Mouse (Mus musculus): ENCODE measurements around the gene Twnk.
A peak's percentile ranks its signal among the peaks of the same experiment; 100 is the strongest.

The Twnk gene

DNA sequence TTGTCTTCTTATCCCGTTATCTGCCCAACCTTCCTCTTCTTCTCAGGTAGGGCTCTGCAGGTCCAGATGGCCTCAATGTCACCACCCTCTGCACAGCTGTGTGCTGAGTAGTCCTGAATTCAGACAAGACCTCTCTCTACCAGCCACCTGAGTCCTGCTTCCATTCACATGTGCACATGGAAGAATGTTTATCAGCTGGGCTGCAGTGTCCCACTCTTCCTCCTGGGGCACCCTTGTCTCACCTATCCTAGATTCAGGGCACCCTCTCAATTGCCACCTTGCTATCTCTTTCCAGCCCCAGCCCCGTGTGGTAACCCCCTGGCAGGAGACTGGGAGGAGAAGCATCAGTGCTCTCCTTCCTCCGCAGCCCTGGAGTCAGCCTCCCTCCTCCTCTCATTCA lies 3.2 kb upstream of the Twnk start:
- DNase-seq (ENCODE audit: low spot score in 2 of 2) = no peak

DNA sequence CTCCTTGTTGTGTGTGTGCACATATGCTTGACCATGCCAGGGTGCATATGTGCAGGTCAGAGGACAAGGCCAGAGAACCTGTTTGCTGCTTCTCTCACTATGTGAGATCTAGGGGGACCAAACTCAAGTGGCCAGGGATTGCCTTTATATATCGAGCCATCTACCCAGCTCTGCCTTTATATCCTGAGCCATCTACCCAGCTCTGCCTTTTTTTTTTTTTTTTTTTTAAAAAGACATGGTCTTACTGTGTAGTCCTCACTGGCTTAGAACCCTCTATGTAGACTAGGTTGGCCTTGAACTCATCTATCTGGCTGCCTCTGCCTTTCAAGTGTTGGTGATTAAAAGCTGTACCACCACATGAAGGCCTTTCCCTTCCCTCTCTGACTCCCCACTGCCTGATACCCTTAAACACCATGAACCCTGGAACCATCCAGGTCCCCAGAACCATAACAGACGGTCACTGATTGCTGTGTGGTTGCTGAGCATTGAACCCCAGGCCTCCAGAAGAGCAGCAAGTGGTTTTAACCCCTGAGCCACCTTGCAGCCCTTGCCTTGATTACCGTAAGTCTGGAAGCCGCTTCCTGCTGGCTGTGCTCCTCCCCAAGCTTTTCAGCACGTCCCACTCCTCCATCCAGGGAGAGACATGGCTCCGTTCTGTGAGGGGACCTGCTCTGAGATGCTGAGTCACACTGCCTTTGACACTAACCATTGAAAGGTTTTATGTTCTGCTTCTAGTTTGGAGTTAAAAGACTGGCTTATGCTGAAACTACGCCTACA lies 1.5 kb upstream of the Twnk start:
- no peak for DNase-seq (ENCODE audit: low spot score in 2 of 2)

DNA sequence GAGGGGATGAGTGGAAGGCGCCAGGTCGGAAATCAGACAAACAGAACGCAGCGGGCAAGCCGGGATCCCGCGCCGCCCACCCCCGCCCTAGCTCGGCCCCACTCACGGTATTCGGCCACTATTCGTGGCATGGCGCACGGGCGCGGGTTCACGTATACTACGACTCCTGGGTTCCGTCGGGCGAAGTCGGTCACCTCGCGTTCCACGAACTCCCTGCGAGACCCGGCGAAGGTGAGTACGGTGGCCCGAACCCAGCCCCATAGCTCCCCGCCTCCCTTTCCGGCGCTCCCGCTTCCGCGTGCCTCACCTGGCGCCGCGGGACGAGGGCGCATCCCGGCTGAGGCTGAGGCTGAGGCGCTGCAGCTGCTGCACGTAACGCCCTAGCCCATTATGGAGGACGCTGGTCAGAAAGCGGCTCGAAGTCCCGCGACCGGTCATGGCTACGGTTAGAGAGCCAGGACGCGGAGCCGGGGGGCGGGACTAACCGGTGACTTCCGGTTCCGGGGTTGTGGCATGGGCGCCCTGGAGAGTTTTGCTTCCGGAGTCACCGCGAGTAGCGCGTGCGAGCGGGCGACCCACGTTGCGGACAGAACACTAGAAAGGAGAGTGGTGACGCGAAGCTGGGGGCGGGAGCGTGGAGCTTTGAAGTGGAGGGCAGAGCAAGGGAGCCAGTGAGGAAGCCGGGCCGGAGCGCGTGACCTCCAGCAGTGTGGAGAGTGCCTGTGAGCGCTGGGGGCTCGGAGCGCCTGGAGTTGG lies 672 bp downstream of the Twnk start, which contains the start of gene Mrpl43:
Gene Mrpl43 (minus strand): TSS at position 486 of the 756 bp plus-strand sequence.
- DNase-seq (ENCODE audit: low spot score in 2 of 2) = peak; percentile 91 to 96

DNA sequence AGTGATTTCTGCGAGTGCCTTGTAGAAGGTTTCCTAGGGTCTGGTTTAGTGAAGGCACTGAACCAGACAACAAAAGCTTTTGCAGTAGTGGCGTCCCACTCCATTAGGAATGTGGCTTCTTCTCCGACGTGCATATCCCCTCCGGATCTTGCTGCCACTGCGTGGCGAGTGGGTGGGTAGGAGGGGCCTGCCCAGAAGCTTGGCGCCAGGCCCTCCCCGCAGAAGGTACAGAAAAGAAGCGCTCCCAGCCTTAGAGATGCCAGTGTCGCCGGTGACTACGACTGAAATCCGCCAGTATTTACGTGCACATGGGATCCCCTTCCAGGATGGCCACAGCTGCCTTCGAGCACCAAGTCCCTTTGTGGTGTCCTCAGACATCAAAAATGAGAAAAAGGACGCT lies 1.6 kb downstream of the Twnk start:
- no peak for DNase-seq (ENCODE audit: low spot score in 2 of 2)

DNA sequence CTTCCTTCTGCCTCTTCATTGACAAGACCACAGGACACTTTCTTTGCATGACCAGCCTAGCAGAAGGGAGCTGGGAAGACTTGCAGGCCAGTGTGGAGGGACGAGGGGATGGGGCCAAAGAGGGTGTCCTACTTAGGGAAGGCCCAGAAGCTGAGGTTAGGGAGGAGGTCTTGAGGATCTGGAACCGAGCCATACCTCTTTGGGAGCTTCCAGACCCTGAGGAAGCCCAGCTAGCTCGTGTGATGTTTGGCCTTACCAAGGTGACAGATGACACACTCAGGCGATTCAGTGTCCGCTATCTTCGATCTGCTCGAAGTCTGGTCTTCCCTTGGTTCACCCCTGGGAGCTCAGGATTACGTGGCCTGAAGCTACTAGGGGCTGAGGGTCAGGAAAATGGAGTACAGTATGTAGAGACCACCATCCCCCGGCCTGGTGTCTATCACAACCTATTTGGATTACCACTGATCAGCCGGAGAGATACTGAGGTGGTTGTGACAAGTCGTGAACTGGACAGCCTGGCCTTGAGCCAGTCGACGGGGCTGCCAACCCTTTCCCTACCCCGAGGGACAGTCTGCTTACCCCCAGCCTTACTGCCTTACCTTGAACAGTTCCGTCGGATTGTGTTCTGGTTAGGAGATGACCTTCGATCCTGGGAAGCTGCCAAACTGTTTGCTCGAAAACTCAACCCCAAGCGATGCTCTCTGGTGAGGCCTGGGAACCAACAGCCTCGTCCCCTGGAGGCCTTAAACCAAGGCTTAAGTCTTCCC lies 2.1 kb downstream of the Twnk start:
- no peak for DNase-seq (ENCODE audit: low spot score in 2 of 2)

DNA sequence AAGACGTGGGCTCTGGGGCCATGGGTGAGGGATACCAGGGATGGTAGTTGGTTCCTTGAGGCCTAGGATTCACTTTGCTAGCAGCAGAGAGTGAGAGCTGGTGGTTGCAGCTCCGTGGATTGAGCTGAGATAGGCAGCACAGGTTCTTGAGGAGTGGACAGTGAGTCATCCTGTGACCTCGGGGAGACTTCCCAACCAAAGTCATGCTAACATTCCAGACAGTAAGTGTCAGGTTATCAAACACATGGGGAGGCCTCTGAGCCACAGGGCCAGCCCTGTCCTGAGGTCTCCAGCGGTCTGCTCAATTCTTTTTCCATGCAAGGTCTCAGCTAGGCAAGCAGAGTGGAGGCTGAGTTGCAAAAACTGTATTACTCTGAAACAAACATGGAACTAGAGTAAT lies 5.2 kb downstream of the Twnk start:
- no peak for DNase-seq (ENCODE audit: low spot score in 2 of 2)

DNA sequence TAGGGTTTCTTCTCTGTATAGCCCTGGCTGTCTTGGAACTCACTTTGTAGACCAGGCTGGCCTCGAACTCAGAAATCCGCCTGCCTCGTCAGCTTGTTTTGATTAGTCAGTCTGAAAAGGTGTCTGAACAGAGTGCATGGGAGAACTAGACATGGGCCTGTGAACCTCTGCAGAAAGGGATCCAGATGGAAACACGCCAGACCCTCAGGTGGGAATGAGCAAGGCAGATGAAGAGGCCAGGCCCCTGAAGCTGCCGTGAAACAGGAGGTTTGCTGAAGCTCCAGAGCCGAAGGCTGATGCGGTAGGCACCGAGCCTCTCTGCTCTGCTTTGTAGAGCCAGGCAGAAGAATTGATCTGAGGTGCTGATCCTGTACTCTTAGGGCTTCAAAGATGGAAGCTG lies 6.8 kb downstream of the Twnk start:
- DNase-seq (ENCODE audit: low spot score in 2 of 2) = no peak

DNA sequence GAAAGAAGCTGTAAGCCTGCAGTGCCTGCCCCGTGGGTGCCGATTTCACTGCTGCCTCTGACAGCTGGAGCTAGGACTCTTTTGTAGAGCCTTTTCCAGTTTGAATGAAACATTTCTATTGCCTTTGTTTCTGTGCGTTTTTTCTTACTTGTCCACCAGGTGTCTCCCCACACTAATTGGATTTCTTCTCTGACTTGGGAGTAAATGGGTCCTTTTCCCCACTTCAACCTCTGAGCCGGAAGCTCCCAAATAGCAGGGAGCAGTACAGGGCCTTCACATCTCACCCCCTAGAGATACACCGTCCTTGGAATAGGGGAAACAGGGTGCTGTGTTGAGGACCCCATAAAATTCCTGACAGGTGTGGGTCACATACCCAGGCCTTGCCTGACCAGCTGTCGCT lies 7.2 kb downstream of the Twnk start:
- DNase-seq (ENCODE audit: low spot score in 2 of 2) = no peak

DNA sequence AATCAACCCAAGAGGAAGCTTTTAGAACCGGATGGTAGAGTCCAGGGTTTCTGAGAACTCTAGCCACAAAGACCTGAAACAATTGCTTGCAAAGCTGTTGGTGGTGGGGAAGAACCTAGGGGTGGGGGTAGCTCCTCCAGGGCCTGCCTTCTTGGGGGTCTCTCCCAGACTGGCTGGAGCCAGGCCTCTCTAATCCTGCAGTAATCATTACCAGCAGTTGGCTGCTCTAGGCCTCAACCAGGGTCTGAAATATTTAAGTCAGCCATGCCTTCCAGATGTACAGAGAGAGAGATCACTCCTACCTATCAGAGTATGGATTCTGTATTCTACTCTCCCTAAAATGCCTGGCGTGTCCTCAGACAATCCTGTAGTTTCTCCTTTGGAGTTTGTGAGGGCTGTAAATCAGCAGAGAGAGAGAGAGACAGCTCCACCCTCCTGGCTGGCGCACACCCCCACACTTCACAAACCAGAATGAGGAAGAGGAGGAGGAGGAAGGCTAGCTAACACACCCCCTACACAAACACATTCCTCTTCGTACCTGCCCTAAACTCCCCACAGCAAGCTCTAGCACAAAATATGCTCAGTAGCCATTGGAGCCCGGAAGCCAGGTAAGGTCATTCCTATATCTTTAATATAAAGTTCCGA lies 8.2 kb downstream of the Twnk start:
- no peak for DNase-seq (ENCODE audit: low spot score in 2 of 2)

DNA sequence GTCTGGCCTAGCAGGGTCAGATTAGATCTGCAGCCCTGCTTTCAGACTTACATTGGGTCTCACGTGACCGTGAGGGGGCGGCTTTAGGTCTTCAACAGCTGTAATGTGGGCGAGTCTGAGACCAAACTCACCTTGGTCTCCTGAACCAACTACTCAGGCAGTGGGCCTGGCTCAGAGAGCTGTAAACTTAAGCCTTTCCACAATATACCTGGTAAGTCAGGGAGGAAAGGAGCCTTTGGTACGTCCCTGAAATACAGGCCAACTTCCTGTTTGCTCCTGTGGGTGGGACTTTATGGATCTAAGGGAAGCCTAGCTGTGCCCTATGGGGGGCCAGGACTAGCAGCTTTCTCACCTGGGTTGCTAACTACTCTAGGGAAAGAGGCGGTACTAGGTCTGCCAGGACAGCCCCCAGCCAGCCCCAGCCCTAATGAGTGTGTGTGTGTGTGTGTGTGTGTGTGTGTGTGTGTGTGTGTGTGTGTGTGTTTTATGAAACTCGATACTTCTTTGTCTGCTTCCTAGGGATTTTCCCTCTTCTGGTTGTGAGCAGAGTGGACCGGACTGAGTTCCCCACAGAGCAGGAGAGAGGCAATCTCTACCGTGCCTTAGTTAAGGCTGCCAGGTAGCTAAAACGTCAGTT lies 9.0 kb downstream of the Twnk start, which contains the start of gene Lzts2:
Gene Lzts2 (plus strand): TSS at position 80 of the 637 bp plus-strand sequence.
- no peak for DNase-seq (ENCODE audit: low spot score in 2 of 2)

DNA sequence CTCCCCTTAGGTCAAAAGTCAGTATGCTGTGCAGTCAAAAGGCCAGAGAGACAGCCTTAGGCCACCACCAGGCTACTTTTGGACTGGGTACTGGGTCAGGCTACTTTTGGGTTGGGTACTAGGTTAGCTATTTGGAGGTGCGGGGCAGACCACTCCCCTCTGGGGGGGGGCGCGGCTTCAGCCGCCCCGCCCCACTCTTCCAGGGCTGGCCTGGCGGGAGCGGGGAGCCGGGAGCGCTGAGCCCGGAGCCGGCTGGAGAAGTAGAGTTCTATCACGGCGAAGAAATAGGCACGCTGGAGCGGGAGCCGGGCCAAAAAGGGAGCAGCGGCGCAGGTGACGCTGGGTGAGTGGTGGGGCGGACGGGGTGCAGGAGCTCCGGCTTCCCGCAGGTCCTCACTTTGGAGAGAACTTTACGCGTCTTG lies 9.5 kb downstream of the Twnk start:
- no peak for DNase-seq (ENCODE audit: low spot score in 2 of 2)

DNA sequence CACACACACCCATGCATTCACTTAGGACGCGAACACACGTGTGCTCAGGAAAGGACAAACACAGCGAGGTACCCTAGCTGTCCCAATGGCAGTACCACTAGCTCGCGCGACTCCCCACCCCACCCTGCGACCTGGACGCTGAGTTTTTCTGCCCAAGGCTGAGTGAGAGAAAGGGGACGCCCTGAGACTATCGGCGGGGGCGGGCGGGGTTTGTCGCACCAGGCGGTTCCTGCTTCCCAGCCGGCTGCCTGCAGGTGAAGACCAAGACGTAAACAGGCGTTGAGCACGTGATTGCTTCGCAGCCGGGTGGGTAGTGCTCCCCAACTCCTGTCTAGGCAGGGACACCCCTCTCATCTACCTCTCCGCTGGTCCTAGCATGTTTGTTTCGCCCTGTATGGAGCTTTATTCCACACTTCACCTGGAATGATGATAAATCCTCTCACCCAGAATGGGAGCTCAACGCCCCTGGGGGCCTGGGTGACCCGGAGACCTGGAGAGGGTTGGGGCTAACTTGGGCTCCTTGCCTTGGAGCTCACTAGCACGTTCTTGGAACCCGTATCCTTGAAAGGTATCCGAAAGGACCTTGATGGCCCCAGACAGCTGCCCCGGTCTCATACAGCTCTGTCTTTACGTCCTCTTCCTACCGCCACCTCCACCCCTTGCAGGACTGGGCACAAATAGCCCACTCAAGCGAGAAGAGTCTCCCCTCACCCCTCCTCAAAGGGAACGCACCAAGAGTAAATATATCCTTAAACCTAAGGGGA lies 10.2 kb downstream of the Twnk start:
- no peak for DNase-seq (ENCODE audit: low spot score in 2 of 2)

DNA sequence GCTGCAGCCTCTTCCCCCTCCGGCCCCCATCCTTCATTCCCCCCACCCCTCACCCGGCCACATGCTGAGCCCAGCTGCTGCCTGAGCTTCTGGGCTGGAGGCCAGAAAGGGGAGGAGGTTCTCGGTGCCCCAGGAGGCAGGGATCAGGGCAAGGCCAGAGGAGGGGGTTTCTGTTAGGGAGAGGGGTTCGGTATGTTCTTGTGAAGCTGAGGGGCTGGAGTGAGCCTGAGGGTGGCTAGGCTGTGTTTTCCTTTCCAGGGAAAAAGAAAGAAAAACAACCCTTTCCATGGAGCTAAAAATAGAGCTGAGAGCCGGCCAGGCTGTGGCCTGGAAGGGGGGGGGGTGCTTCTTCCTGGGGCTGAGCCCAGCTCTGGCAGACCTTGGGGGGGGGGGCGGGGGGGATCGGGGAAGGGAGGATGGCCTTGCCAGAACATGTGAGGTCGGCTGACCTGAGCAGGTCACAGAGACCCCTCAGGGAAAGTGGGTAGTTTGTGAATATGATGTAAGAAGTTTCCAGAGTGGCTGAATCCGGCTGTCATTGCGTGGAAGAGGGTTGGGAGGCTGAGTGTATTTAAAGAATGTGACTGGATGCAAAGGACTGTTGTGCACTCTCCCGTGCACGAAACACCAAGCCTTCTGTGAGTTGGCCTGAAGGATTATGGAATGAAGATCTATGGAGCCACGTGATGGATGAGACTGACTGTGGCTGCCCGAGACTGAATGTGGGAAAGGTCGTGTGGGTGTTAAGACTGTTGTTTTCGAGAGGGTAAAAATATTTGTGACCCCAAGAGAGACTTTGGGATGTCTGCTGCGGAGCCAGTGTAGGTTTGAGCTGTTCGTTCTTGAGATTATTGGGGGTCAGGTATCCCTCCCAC lies 11.1 kb downstream of the Twnk start:
- DNase-seq (ENCODE audit: low spot score in 2 of 2) = peak in 1 of 2 experiments; percentile 78

DNA sequence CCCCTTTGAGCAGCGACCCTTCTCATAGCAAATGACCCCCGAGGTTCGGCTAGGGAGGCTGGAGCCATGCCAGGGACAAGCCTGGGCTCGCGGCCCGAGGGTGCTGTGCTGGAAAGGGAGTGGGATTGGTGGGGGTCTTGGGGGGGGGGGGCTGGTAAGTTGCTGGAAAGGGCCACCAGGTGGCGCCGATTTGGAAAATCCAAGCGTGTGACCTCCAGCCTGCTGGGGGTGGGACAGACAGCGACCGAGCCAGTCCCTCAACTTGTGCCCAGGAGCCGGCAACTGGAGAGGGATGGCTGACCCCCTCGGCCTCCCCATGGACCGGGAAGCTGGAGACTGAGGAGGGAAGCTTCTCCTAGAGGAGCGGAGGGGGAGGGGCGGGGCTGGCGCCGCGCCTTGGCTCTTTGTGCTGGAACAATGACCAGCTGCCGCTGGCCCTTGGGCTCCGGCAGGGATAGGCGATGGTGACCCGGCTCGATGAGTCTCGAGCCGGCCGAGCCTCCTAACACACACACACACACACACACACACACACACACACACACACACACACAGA lies 11.8 kb downstream of the Twnk start:
- DNase-seq (ENCODE audit: low spot score in 2 of 2) = peak in 1 of 2 experiments; percentile 79

DNA sequence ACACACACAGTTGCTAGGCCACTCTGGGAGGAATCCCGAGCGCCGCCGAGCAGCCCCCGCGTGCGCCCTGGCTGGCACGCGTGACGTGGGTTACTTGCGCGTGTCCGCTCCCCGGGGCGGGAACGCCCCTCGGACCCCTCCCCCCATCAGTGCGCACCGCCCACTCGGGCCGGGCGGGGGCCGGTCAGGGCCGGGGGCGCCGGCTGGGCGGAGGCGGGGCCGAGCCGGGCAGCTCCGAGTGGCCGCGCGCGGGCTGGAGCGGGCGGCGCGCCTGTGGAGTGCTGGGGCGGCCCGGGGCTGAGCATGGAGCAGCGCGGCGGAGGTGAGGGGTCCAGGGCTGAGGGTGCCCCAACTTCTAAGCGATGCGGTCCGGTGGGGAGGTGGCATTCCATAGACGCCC lies 12.4 kb downstream of the Twnk start:
- DNase-seq (ENCODE audit: low spot score in 2 of 2) = peak in 1 of 2 experiments; percentile 72

DNA sequence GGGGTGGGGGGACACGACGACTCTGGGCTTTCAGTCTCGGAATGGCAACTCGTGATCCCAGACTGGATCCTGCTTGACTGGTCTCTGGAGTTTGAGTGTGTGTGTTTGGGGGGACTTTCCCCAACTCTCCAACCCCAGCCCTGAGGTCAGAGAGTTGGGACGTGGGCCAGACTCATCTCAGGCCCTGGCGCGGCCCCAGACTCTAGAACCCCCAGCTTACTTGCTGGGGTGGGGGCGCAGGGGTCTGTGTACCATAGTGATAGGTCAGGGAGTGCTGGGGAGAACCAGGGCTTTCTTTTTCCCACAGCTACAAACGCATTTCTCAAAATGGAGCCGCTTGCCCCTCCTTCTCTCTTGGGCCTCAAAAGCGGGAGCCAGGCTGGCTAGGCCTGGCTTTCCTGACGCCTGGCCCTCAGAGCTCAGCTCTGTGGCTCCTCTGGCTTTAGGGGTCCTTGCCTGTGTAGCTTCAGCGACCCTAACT lies 12.9 kb downstream of the Twnk start:
- DNase-seq (ENCODE audit: low spot score in 2 of 2) = peak in 1 of 2 experiments; percentile 26

DNA sequence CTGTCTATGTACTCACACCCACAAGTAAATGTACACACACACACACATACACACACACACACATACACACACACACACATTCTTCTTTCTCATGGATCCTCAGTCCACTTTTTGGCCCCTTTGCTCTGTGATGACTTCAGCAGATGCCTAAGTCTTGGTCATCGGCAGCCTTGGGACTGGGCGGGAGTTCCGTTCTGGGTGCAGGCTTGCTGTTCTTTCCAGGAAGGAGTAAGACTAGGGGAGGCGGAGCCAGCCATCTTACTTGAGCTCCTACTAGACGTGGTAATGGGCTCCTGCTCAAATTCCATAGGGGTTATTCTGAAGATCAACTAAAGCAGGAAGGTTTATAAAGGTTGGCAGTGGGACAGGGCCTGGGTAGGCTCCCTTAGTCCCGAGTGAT lies 14.9 kb downstream of the Twnk start:
- no peak for DNase-seq (ENCODE audit: low spot score in 2 of 2)

DNA sequence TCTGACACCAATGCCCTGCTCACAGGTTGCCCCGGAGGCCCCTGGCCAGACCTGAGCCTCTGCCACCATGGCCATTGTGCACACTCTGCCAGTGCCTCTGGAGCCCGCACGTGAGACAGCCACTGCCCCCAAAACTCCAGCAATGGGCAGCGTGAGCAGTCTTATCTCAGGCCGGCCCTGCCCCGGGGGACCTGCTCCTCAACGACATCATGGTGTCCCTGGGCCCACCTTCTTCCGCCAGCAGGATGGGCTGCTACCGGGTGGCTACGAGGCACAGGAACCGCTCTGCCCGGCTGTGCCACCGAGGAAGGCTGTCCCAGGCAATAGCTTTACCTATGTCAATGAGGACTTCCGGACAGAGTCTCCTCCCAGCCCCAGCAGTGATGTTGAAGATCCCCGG lies 15.9 kb downstream of the Twnk start:
- no peak for DNase-seq (ENCODE audit: low spot score in 2 of 2)

DNA sequence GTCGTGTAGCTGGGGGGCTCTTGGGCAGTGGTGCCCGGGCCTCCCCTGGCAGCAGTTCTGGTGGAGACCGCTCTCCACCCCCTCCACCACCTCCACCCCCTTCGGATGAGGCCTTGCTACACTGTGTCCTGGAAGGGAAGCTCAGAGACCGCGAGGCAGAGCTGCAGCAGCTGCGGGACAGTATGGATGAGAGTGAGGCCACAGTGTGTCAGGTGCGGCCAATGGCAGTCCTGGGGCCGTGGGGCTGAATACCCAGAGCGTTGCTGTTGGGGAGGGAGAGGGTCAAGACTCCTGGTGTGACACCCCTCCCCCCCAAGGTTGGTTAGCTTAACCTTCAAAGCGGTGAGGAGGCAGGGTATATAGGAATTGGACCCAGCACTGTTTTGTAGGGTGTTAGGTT lies 18.5 kb downstream of the Twnk start:
- DNase-seq (ENCODE audit: low spot score in 2 of 2) = no peak

All from left cerebral cortex, adult 9 months (tissue).